Mouse (Mus musculus) E14TG2a.4 (cell line): ENCODE measurements around the gene Plekhg1.

Experiments
- H3K27me3 ChIP-seq: 2 replicates; pipeline ENCODE4 v1.6.1; 2014; ENCODE audit warnings: low read length, control low read depth; ENCODE audit not compliant: insufficient read depth
- H3K36me3 ChIP-seq: 2 replicates; pipeline ENCODE4 v1.6.1; 2014; ENCODE audit warnings: low read length, control low read depth; ENCODE audit not compliant: insufficient read depth
- H3K4me1 ChIP-seq: replicated peaks from 2 replicates; pipeline ENCODE4 v1.6.1; 2014; ENCODE audit warnings: low read depth, low read length, control low read depth
- H3K4me3 ChIP-seq: replicated peaks from 2 replicates; pipeline ENCODE4 v1.5.1; 2014; ENCODE audit warnings: mild to moderate bottlenecking, low read length
- H3K9me3 ChIP-seq: 2 replicates; pipeline ENCODE4 v1.6.1; 2014; ENCODE audit warnings: low read length, control low read depth
- CTCF ChIP-seq: conservative IDR thresholded peaks from 2 replicates; pipeline ENCODE4 v1.5.1; 2014; ENCODE audit warnings: low read length
- NANOG ChIP-seq: IDR thresholded peaks from 2 replicates; pipeline ENCODE4 v1.6.1; 2014; ENCODE audit warnings: borderline replicate concordance, low read length, mixed read lengths
- POU5F1 ChIP-seq: IDR thresholded peaks from 2 replicates; pipeline ENCODE4 v1.6.1; 2014; ENCODE audit warnings: low read length, borderline replicate concordance

Plekhg1 gene

GRCm38 (mm10) chr10:3996170-3996876 lies 256.2 kb downstream of the Plekhg1 start:
- no peak overlapping the region for H3K4me3 ChIP-seq
- no peak for TF ChIP-seq NANOG
- TF ChIP-seq CTCF: peak; percentile 37
- peaks cover 8% of the 10 kb centered on the region for H3K9me3 ChIP-seq
- peaks cover 8% of the 10 kb centered on the region; the same call in 1 of the 2 replicates for H3K4me1 ChIP-seq
- H3K27me3 ChIP-seq: no peaks in the 10 kb centered on the region
- H3K36me3 ChIP-seq: peaks cover 93% of the 10 kb centered on the region

- Histone ChIP-seq H3K9me3 (peaks cover 8% of the 10 kb centered on the region), H3K4me3 (no peak overlapping the region), H3K36me3 (peaks cover 91% of the 10 kb centered on the region), H3K27me3 (no peaks in the 10 kb centered on the region), H3K4me1 (peaks cover 15% of the 10 kb centered on the region)
- TF ChIP-seq POU5F1 (no peak), CTCF (no peak), NANOG (no peak)
Observed at GRCm38 (mm10) chr10:3997851-3998426, 257.8 kb downstream of the Plekhg1 start.

GRCm38 (mm10) chr10:4002711-4003110 lies 262.5 kb downstream of the Plekhg1 start:
- Histone ChIP-seq H3K36me3 (peaks cover 79% of the 10 kb centered on the region), H3K4me1 (peaks cover 16% of the 10 kb centered on the region), H3K4me3 (no peak overlapping the region), H3K27me3 (no peaks in the 10 kb centered on the region), H3K9me3 (peaks cover 3% of the 10 kb centered on the region; the same call in 1 of the 2 replicates)
- TF ChIP-seq CTCF (no peak), POU5F1 (no peak), NANOG (no peak)

- peaks cover 75% of the 10 kb centered on the region for H3K36me3 ChIP-seq
- peaks cover 16% of the 10 kb centered on the region for H3K4me1 ChIP-seq
- H3K27me3 ChIP-seq: no peaks in the 10 kb centered on the region
- TF ChIP-seq CTCF: no peak
- no peak for TF ChIP-seq POU5F1
- TF ChIP-seq NANOG: no peak
- no peak overlapping the region for H3K4me3 ChIP-seq
- no peaks in the 10 kb centered on the region for H3K9me3 ChIP-seq
Observed at GRCm38 (mm10) chr10:4005191-4005590, 265.0 kb downstream of the Plekhg1 start.

GRCm38 (mm10) chr10:4006296-4007015 lies 266.3 kb downstream of the Plekhg1 start:
- Histone ChIP-seq H3K4me3 (no peak overlapping the region), H3K36me3 (peaks cover 78% of the 10 kb centered on the region), H3K4me1 (peaks cover 16% of the 10 kb centered on the region), H3K27me3 (no peaks in the 10 kb centered on the region), H3K9me3 (no peaks in the 10 kb centered on the region)
- TF ChIP-seq CTCF (no peak), NANOG (no peak), POU5F1 (no peak)
